ENCODE assay signal across 13 mouse cellular contexts in genomic region chr13:3495526-3495925, GRCm38 (mm10).
"Had no signal": no experiment of that assay in that cellular context is flagged by ENCODE, and none has a peak within 500 bp of the region (broad histone marks: within the 10 kb centered on the region; RNA-seq: fewer than 3 reads in every experiment).

No protein-coding gene starts in this region.

- DNase-seq: gastrocnemius, adult 2 months; gastrocnemius, postnatal 10 days; gastrocnemius, postnatal 25 days; heart, adult 2 months; heart, postnatal 4 days; kidney, adult 18-20 months; kidney, adult 8-10 months; kidney, postnatal 10 days; kidney, postnatal 25 days; kidney, postnatal 4 days; liver; liver, embryonic 13.5 days; liver, postnatal 0 days had no signal
